Mouse (Mus musculus) cerebellum, postnatal 10 days (tissue): Measurements from ENCODE around the gene Cdipt.

Experiments
- DNase-seq, 2 experiments: peaks; one replicate each; pipeline ENCODE4 v3.0.0; 2021; ENCODE audit warnings: mixed read lengths in 2 of 2

The Cdipt gene

GRCm38 (mm10) chr7:126975893-126975949 lies at the start of gene Cdipt:
Gene Cdipt, plus strand, starts transcription at chr7:126975914.
- no peak for DNase-seq

GRCm38 (mm10) chr7:126926299-126926698 lies 49.4 kb upstream of the Cdipt start:
- no peak for DNase-seq

GRCm38 (mm10) chr7:126928384-126929037 lies 47.2 kb upstream of the Cdipt start, which contains the start of gene Kctd13:
Gene Kctd13, plus strand, starts transcription at chr7:126928879.
- peak; percentile 95 to 97 for DNase-seq

GRCm38 (mm10) chr7:126929046-126929445 lies 46.7 kb upstream of the Cdipt start:
- no peak for DNase-seq

GRCm38 (mm10) chr7:126932652-126933051 lies 43.1 kb upstream of the Cdipt start:
- DNase-seq = no peak

GRCm38 (mm10) chr7:126941171-126941570 lies 34.5 kb upstream of the Cdipt start:
- no peak for DNase-seq

GRCm38 (mm10) chr7:126941801-126942200 lies 33.9 kb upstream of the Cdipt start:
- no peak for DNase-seq

- peak; percentile 81 to 88 for DNase-seq
Measured at GRCm38 (mm10) chr7:126946530-126946929, 29.2 kb upstream of the Cdipt start.

- peak; percentile 33 to 35 for DNase-seq
Measured at GRCm38 (mm10) chr7:126948626-126949025, 27.1 kb upstream of the Cdipt start.

- DNase-seq = peak; percentile 86 to 88
Measured at GRCm38 (mm10) chr7:126949403-126949792, 26.3 kb upstream of the Cdipt start, which contains the start of gene Asphd1. Gene Asphd1, minus strand, starts transcription at chr7:126949582.

GRCm38 (mm10) chr7:126949793-126950646 lies 25.7 kb upstream of the Cdipt start, which contains the start of gene Sez6l2:
Gene Sez6l2, plus strand, starts transcription at chr7:126950563.
- peak; percentile 90 to 92 for DNase-seq

- DNase-seq = peak; percentile 84
Measured at GRCm38 (mm10) chr7:126950647-126951615, 24.8 kb upstream of the Cdipt start.

- peak in 1 of 2 experiments; percentile 44 for DNase-seq
Measured at GRCm38 (mm10) chr7:126951741-126952140, 24.0 kb upstream of the Cdipt start.

GRCm38 (mm10) chr7:126952646-126953045 lies 23.1 kb upstream of the Cdipt start:
- DNase-seq = peak; percentile 29 to 47

GRCm38 (mm10) chr7:126955125-126955524 lies 20.6 kb upstream of the Cdipt start:
- no peak for DNase-seq

GRCm38 (mm10) chr7:126959780-126960179 lies 15.9 kb upstream of the Cdipt start:
- DNase-seq = no peak

GRCm38 (mm10) chr7:126961095-126961494 lies 14.6 kb upstream of the Cdipt start:
- no peak for DNase-seq

GRCm38 (mm10) chr7:126961965-126962364 lies 13.7 kb upstream of the Cdipt start:
- no peak for DNase-seq

GRCm38 (mm10) chr7:126963548-126964286 lies 12.0 kb upstream of the Cdipt start:
- peak; percentile 49 to 57 for DNase-seq

- DNase-seq = peak; percentile 80 to 82
Measured at GRCm38 (mm10) chr7:126965568-126965967, 10.1 kb upstream of the Cdipt start.

- DNase-seq = no peak
Measured at GRCm38 (mm10) chr7:126967361-126967760, 8.4 kb upstream of the Cdipt start.

GRCm38 (mm10) chr7:126975493-126975892 lies 221 bp upstream of the Cdipt start:
- DNase-seq = peak in 1 of 2 experiments; percentile 34
